Mouse (Mus musculus): ENCODE measurements around the gene Dars2.

- TF ChIP-seq CTCF (IDR thresholded peaks at IDR 0.05; ENCODE audit: low read depth) = no peak
- no peak for TF ChIP-seq EP300 (optimal IDR thresholded peaks at IDR 0.05)
Observed at GRCm38 (mm10) chr1:161033856-161034434, 36.5 kb downstream of the Dars2 start.

Measured in stomach, postnatal 0 days (tissue).